19 mouse cellular contexts compared by ENCODE assay signal in genomic region chr2:154498571-154498970, GRCm38 (mm10). TPM values are rescaled to one million over a fixed set of nuclear protein-coding genes. Genes with fewer than 3 reads are reported as not detected.
A peak's percentile ranks its signal among the peaks of the same experiment; 100 is the strongest.
DNase-seq lines count a peak whose midpoint lies in the region; ATAC-seq lines count a peak whose summit lies in the region.
"Had no signal": no experiment of that assay in that cellular context is flagged by ENCODE, and none has a peak within 500 bp of the region (broad histone marks: within the 10 kb centered on the region; RNA-seq: fewer than 3 reads in every experiment).

No protein-coding gene starts in this region.

- no peak for ATAC-seq in megakaryocyte, adult 5-6 weeks (ENCODE audit: poor library complexity, severe bottlenecking)

- peaks cover 9% of the 10 kb centered on the region for H3K4me1 ChIP-seq in heart, embryonic 10.5 days
- H3K4me1 ChIP-seq in megakaryocyte, embryonic 14.5 days = peaks cover 22% of the 10 kb centered on the region
- H3K4me1 ChIP-seq: embryonic facial prominence, embryonic 12.5 days; limb, embryonic 13.5 days had no signal

- H3K27me3 ChIP-seq in heart, embryonic 10.5 days (ENCODE audit: insufficient read depth, poor library complexity, severe bottlenecking) = no peaks in the 10 kb centered on the region
- no peaks in the 10 kb centered on the region for H3K27me3 ChIP-seq in megakaryocyte, embryonic 14.5 days (replicated peaks)
- H3K27me3 ChIP-seq: embryonic facial prominence, embryonic 12.5 days; limb, embryonic 13.5 days had no signal

- 42% methylated on average over 5 of the region's 5 CpGs for WGBS in heart, embryonic 10.5 days

- no peak overlapping the region for H3K4me3 ChIP-seq in heart, embryonic 10.5 days
- H3K4me3 ChIP-seq in megakaryocyte, embryonic 14.5 days (replicated peaks) = peak overlapping the region; percentile 12
- H3K4me3 ChIP-seq: embryonic facial prominence, embryonic 12.5 days; limb, embryonic 13.5 days had no signal

- no peaks in the 10 kb centered on the region for H3K9me3 ChIP-seq in heart, embryonic 10.5 days
- no peaks in the 10 kb centered on the region for H3K9me3 ChIP-seq in megakaryocyte, embryonic 14.5 days
- H3K9me3 ChIP-seq: embryonic facial prominence, embryonic 12.5 days; limb, embryonic 13.5 days had no signal

- H3K36me3 ChIP-seq in heart, embryonic 10.5 days = peaks cover 15% of the 10 kb centered on the region
- H3K36me3 ChIP-seq in megakaryocyte, embryonic 14.5 days (replicated peaks; ENCODE audit: low read length) = peaks cover 44% of the 10 kb centered on the region

- DNase-seq in heart, adult 18-20 months = peak; percentile 5 to 25
- no peak for DNase-seq in heart, embryonic 10.5 days (ENCODE audit: low spot score)
- DNase-seq in cerebellum, adult 9-10 months = peak; percentile 76
- DNase-seq in right cerebral cortex, postnatal 10 days (ENCODE audit: low spot score in 2 of 2) = no peak
- DNase-seq in spleen, adult 18-20 months = no peak
- DNase-seq: adrenal gland, postnatal 25 days; gastrocnemius, postnatal 25 days; kidney, adult 11 months; kidney, postnatal 36 days; midbrain, embryonic 14.5 days; thymus, postnatal 25 days had no signal

- no peak overlapping the region for H3K27ac ChIP-seq in heart, embryonic 10.5 days
- H3K27ac ChIP-seq: embryonic facial prominence, embryonic 12.5 days; limb, embryonic 13.5 days; stomach, postnatal 0 days had no signal

RNA-seq across cellular contexts. Expression of gene 1700003F12Rik, which starts 48.3 kb away (rescaled TPM):
- not detected for total RNA-seq in heart, adult 18-20 months (2021)
- 1.2 and 1.5 TPM in 2 replicates for polyA plus RNA-seq in heart, embryonic 10.5 days (2016; fragmentation: Nextera tagmentation; extraction: Ambion mirVana)
- polyA plus RNA-seq in megakaryocyte, embryonic 14.5 days (2012; ENCODE audit: insufficient read depth, low replicate concordance) = 10.8 TPM in 1 of 2 replicates, not detected in the other
- total RNA-seq in megakaryocyte, adult 5-6 weeks (2015) = not detected in 2 replicates
- not detected in 2 replicates for total RNA-seq in megakaryocyte, adult 5-6 weeks (2017)
- total RNA-seq: adrenal gland, postnatal 25 days; gastrocnemius, postnatal 25 days had no signal

RNA-seq across cellular contexts. Expression of gene Actl10, which starts 53.0 kb away (rescaled TPM):
- not detected for total RNA-seq in heart, adult 18-20 months (2021)
- polyA plus RNA-seq in heart, embryonic 10.5 days (2016; fragmentation: Nextera tagmentation; extraction: Ambion mirVana) = 0.31 and 0.43 TPM in 2 replicates
- polyA plus RNA-seq in megakaryocyte, embryonic 14.5 days (2012; ENCODE audit: insufficient read depth, low replicate concordance) = 0.16 TPM in 1 of 2 replicates, not detected in the other
- 0.11 TPM in 1 of 2 replicates, not detected in the other for total RNA-seq in megakaryocyte, adult 5-6 weeks (2015)
- total RNA-seq in megakaryocyte, adult 5-6 weeks (2017) = 0.15 TPM in 1 of 2 replicates, not detected in the other
- total RNA-seq: gastrocnemius, postnatal 25 days; left cerebral cortex, adult 18-20 months had no signal
- polyA plus RNA-seq: liver, embryonic 16.5 days; small intestine, adult 2 months; stomach, postnatal 0 days had no signal

Comparison
In these comparisons a context has a peak if more than half of its experiments do, and no peak if none do; other contexts are left out.
1. DNase-seq: peak in heart, adult 18-20 months (2 of 2) and cerebellum, adult 9-10 months (single experiment); none in heart, embryonic 10.5 days (single experiment), right cerebral cortex, postnatal 10 days (0 of 2) and spleen, adult 18-20 months (0 of 2).